Mouse (Mus musculus): ENCODE data around the gene Hspa12b. TPM values are rescaled to one million over a fixed set of nuclear protein-coding genes. Genes with fewer than 3 reads are reported as not detected.

Gene Hspa12b
- under 1 TPM; 0.13 to 0.31 TPM for total RNA-seq (2023)

DNA sequence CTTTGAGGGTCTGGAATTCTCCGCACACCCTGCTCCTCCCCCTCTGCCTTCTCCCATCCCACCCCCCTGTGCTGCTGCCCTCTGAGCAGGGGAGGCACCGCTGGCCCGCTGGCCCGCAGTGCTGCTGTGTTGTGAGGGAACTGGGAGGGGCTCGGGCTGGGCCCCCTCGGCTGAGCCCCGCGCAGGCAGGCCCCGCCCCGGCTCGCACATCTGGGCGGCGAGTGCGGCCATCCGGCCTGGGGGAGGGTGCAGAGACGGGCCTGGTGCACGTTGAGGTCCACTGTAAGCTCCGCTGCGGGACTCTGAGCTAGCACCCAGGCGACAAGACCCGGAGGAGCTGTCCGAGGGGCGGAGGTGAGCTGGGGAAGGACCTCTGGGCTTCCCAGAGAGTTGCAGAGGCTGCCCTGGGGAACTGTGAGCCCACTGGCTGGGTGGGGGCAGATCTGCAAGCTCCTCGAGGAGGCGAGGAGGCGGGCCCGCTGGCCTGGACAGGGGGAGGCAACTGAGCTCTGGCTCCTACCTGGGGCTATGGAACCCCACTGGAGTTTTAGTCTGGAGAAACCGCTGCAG is at the start of gene Hspa12b:
Hspa12b (plus strand) TSS at position 120 of the 570 bp plus-strand sequence.

DNA sequence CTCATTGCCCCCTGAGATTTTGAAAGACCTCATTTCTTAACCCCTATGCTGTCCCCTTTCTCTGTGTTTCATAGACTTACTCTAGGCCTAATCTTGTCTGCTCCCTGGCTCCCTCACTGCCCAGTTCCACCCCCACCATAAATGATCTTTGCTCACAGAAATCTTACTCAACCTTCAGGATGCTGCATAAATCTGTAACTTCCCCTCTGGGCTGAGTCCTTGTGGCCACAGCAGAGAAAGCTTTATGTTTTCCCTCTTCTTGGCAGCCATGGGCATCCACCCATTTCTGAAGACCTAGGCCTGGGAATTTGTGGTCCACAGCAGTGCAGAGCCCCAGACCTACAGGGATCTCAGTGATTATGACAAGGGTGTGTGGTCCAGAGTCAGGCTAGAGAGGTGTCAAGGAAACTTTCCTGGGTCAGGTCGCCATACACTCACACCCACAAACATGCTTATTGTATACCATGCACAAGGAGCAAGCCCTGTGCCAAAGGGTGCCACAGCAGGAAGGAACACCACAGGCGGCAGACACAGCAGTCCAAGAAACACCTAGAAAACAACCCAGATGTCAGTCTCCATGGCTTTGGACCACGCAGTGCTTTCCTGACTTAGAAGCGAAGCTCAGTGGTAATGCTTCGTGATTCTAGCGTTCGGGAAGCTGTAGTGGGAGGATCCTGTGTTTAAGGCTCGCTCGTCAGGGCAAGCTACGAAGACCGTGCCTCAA is 40.3 kb upstream of the Hspa12b start, which contains the start of gene Siglec1:
Siglec1 (minus strand) TSS at position 99 of the 724 bp plus-strand sequence.

GRCm38 (mm10) chr2:131132930-131133547 is 6.0 kb downstream of the Hspa12b start, which contains the start of gene Gm11037:
Gm11037 (plus strand) TSS chr2:131133497.

GRCm38 (mm10) chr2:131159938-131160581 is 33.0 kb downstream of the Hspa12b start, which contains the start of gene 1700037H04Rik:
1700037H04Rik (minus strand) TSS chr2:131160081.

GRCm38 (mm10) chr2:131179990-131180587 is 53.0 kb downstream of the Hspa12b start, which contains the start of gene Cenpb:
Cenpb (minus strand) TSS chr2:131180067.

GRCm38 (mm10) chr2:131186771-131187601 is 59.9 kb downstream of the Hspa12b start, which contains the start of the genes Cdc25b and Spef1:
Cdc25b (plus strand) TSS chr2:131186949.
Spef1 (minus strand) TSS chr2:131187282.

Other genes with a start within 250 kb of the Hspa12b start
- gene 4930402H24Rik, start 220.9 kb upstream of the Hspa12b start, total RNA-seq (2023), result 10 to 100 TPM; 16.3 to 18.3 TPM
- gene Atrn, start 220.8 kb upstream of the Hspa12b start, total RNA-seq (2023), result 10 to 100 TPM; 50.3 to 54.3 TPM
- not detected for gene Gfra4, start 84.2 kb upstream of the Hspa12b start, total RNA-seq (2023)
- 1 to 10 TPM in 1 of 2 experiments, under 1 TPM in 1; 0.53 to 4.3 TPM for gene Adam33, start 63.5 kb upstream of the Hspa12b start, total RNA-seq (2023)
- gene Siglec1, start 40.5 kb upstream of the Hspa12b start, total RNA-seq (2023), result 1 to 10 TPM; 2.4 to 2.5 TPM
- gene Gm11037, start 6.2 kb downstream of the Hspa12b start, total RNA-seq (2023), result not detected
- gene 1700037H04Rik, start 32.8 kb downstream of the Hspa12b start, total RNA-seq (2023), result 10 to 100 TPM; 41.2 to 45.6 TPM
- 10 to 100 TPM; 23.5 to 26.9 TPM for gene Cenpb, start 52.8 kb downstream of the Hspa12b start, total RNA-seq (2023)
- 10 to 100 TPM; 45.6 to 46.9 TPM for gene Cdc25b, start 59.7 kb downstream of the Hspa12b start, total RNA-seq (2023)
- gene Spef1, start 60.0 kb downstream of the Hspa12b start, total RNA-seq (2023), result 1 to 10 TPM; 2.2 TPM
- gene Ap5s1, start 79.8 kb downstream of the Hspa12b start, total RNA-seq (2023), result 10 to 100 TPM; 17.7 to 22.0 TPM
- 10 to 100 TPM in 1 of 2 experiments, 1 to 10 TPM in 1; 8.7 to 12.1 TPM for gene Mavs, start 106.8 kb downstream of the Hspa12b start, total RNA-seq (2023)
- 10 to 100 TPM; 43.1 to 46.7 TPM for gene Pank2, start 135.2 kb downstream of the Hspa12b start, total RNA-seq (2023)
- 1 to 10 TPM; 9.4 to 9.6 TPM for gene Rnf24, start 225.6 kb downstream of the Hspa12b start, total RNA-seq (2023)